Mouse (Mus musculus): Measurements from ENCODE around the gene Olfr603.
"Not testable (repeated sequence)": the region's sequence is repeated elsewhere in the genome, so short reads cannot be mapped to it uniquely, and the experiment has no call there.

GRCm38 (mm10) chr7:103414772-103415171, 28.8 kb upstream of the Olfr603 start, which contains the start of gene Usp17lc:
- not testable (repeated sequence) for TF ChIP-seq CTCF, POLR2A (IDR thresholded peaks at IDR 0.05; ENCODE audit: extremely low read depth, insufficient read depth, low read length)

Measured in cortical plate, adult 2 months (tissue).